Mouse (Mus musculus) cerebellum, adult 2 months (tissue): ENCODE results near the gene Tescl.

ENCODE experiments used
- CTCF ChIP-seq: fragments of 200-500 bp; IDR thresholded peaks from 2 replicates; pipeline ENCODE4 v1.5.1; 2011; ENCODE audit warnings: low read depth, mild to moderate bottlenecking, control low read depth, low read length, moderate library complexity, borderline replicate concordance; ENCODE audit not compliant: insufficient read depth
- POLR2A ChIP-seq: fragments of 200-500 bp; IDR thresholded peaks from 2 replicates; pipeline ENCODE4 v1.6.1; 2011; ENCODE audit warnings: low read length, control low read depth, borderline replicate concordance; ENCODE audit not compliant: insufficient read depth

GRCm38 (mm10) chr7:24357899-24358298 lies 24.2 kb upstream of the Tescl start:
- TF ChIP-seq POLR2A (no peak), CTCF (no peak)
